Mouse (Mus musculus): Measurements from ENCODE around the gene Proser2.

GRCm38 (mm10) chr2:6157635-6158034 is 27.6 kb upstream of the Proser2 start:
- TF ChIP-seq CTCF (IDR thresholded peaks at IDR 0.05; ENCODE audit: low read depth, low read length), result no peak
- no peak for TF ChIP-seq POLR2A (IDR thresholded peaks at IDR 0.05; ENCODE audit: insufficient read depth, low read length)
- no peak for TF ChIP-seq EP300 (IDR thresholded peaks at IDR 0.05; ENCODE audit: insufficient read depth, low read depth, low read length)

All from ES-Bruce4 (cell line).